In the genomic region with DNA sequence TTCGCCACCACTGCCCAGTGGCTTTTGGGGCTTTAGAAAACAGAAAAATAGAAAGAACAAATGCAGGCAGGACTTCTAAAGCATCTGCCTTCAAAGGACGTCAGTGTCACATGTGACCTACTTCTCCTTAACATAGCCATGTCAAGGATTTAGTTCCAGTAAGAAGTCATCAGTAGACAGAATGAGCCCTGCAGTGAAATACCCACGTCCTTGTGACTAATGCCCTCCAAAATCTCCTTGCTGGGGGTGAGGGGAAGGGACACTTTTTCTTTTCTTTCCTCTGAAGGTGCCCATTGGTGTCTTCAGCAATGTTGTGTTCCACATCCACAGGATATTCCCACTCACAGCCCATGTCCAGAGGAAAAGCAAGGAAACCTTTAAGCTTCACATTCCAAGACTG, we compare ENCODE assay signal across 21 mouse cellular contexts.
DNase-seq lines count a peak whose midpoint lies in the region; ATAC-seq lines count a peak whose summit lies in the region.
"Had no signal": no experiment of that assay in that cellular context is flagged by ENCODE, and none has a peak within 500 bp of the region (broad histone marks: within the 10 kb centered on the region; RNA-seq: fewer than 3 reads in every experiment).

No protein-coding gene starts in this region.

- no peak overlapping the region for H3K9ac ChIP-seq in embryonic facial prominence, embryonic 12.5 days
- H3K9ac ChIP-seq in embryonic facial prominence, embryonic 13.5 days = no peak overlapping the region
- H3K9ac ChIP-seq: forebrain, embryonic 12.5 days; forebrain, embryonic 15.5 days; hindbrain, embryonic 12.5 days; hindbrain, embryonic 15.5 days had no signal

- no peaks in the 10 kb centered on the region for H3K27me3 ChIP-seq in embryonic facial prominence, embryonic 12.5 days
- H3K27me3 ChIP-seq in embryonic facial prominence, embryonic 10.5 days (replicated peaks; ENCODE audit: low read depth, poor library complexity, severe bottlenecking) = no peaks in the 10 kb centered on the region
- no peaks in the 10 kb centered on the region for H3K27me3 ChIP-seq in embryonic facial prominence, embryonic 13.5 days
- H3K27me3 ChIP-seq: CH12.LX; forebrain, embryonic 12.5 days; forebrain, embryonic 15.5 days; hindbrain, embryonic 12.5 days; hindbrain, embryonic 15.5 days; Patski had no signal

- peak overlapping the region; percentile 60; the same call in 1 of the 2 replicates for H3K27ac ChIP-seq in embryonic facial prominence, embryonic 12.5 days
- H3K27ac ChIP-seq in embryonic facial prominence, embryonic 10.5 days (replicated peaks) = no peak overlapping the region
- H3K27ac ChIP-seq in embryonic facial prominence, embryonic 13.5 days = peak overlapping the region; percentile 72
- H3K27ac ChIP-seq: forebrain, embryonic 12.5 days; hindbrain, embryonic 12.5 days; hindbrain, embryonic 15.5 days had no signal

- 76% methylated on average over 3 of the region's 3 CpGs for WGBS in embryonic facial prominence, embryonic 12.5 days
- WGBS in embryonic facial prominence, embryonic 10.5 days = 82% methylated on average over 3 of the region's 3 CpGs
- WGBS in embryonic facial prominence, embryonic 13.5 days = 55% methylated on average over 3 of the region's 3 CpGs

- H3K4me2 ChIP-seq in embryonic facial prominence, embryonic 12.5 days (replicated peaks) = no peak overlapping the region
- H3K4me2 ChIP-seq in embryonic facial prominence, embryonic 13.5 days = no peak overlapping the region
- H3K4me2 ChIP-seq: forebrain, embryonic 12.5 days; forebrain, embryonic 15.5 days; hindbrain, embryonic 12.5 days; hindbrain, embryonic 15.5 days had no signal

- no peak overlapping the region for H3K4me3 ChIP-seq in embryonic facial prominence, embryonic 12.5 days
- no peak overlapping the region for H3K4me3 ChIP-seq in embryonic facial prominence, embryonic 10.5 days
- H3K4me3 ChIP-seq in embryonic facial prominence, embryonic 13.5 days = no peak overlapping the region
- H3K4me3 ChIP-seq: erythroblast, embryonic 14.5 days; forebrain, embryonic 12.5 days; forebrain, embryonic 15.5 days; hindbrain, embryonic 12.5 days; hindbrain, embryonic 15.5 days had no signal

- peaks cover 18% of the 10 kb centered on the region for H3K36me3 ChIP-seq in embryonic facial prominence, embryonic 12.5 days
- H3K36me3 ChIP-seq in embryonic facial prominence, embryonic 10.5 days (replicated peaks) = peaks cover 65% of the 10 kb centered on the region
- H3K36me3 ChIP-seq in embryonic facial prominence, embryonic 13.5 days = peaks cover 10% of the 10 kb centered on the region
- H3K36me3 ChIP-seq: G1E; hindbrain, embryonic 15.5 days had no signal

- peaks cover 23% of the 10 kb centered on the region for H3K4me1 ChIP-seq in embryonic facial prominence, embryonic 12.5 days
- peaks cover 9% of the 10 kb centered on the region; the same call in 1 of the 2 replicates for H3K4me1 ChIP-seq in embryonic facial prominence, embryonic 10.5 days
- peaks cover 42% of the 10 kb centered on the region for H3K4me1 ChIP-seq in embryonic facial prominence, embryonic 13.5 days

- ATAC-seq in embryonic facial prominence, embryonic 12.5 days (ENCODE audit: insufficient number of reproducible peaks, insufficient read depth, low FRiP score, low TSS enrichment) = no peak
- no peak for ATAC-seq in embryonic facial prominence, embryonic 13.5 days (ENCODE audit: insufficient number of reproducible peaks, insufficient read depth, low FRiP score, low TSS enrichment, low read depth)
- ATAC-seq: forebrain, embryonic 15.5 days; intestine, postnatal 0 days; Patski had no signal

- peak; percentile 60 for DNase-seq in adrenal gland, adult 2 months
- DNase-seq in adrenal gland, postnatal 14 days = no peak
- DNase-seq in embryonic facial prominence, embryonic 10.5 days (ENCODE audit: low spot score) = no peak
- DNase-seq in cerebellum, postnatal 10 days = no peak
- DNase-seq: B cell, adult 2 months; cerebellum, adult 18-20 months; cerebellum, adult 9-10 months; cerebellum, postnatal 25 days; gastrocnemius, postnatal 25 days; heart, adult 18-20 months had no signal

- H3K9me3 ChIP-seq in embryonic facial prominence, embryonic 12.5 days = 0 out of 2 replicates have a peak, but pooled peaks cover 3% of the 10 kb centered on the region
- H3K9me3 ChIP-seq in embryonic facial prominence, embryonic 10.5 days = peaks cover 11% of the 10 kb centered on the region; the same call in 1 of the 2 replicates
- 0 out of 2 replicates have a peak, but pooled peaks cover 3% of the 10 kb centered on the region for H3K9me3 ChIP-seq in embryonic facial prominence, embryonic 13.5 days
- H3K9me3 ChIP-seq: forebrain, embryonic 15.5 days; hindbrain, embryonic 15.5 days had no signal
